Mouse (Mus musculus): ENCODE data around the gene Smok3c. TPM values are rescaled to one million over a fixed set of nuclear protein-coding genes. Genes with fewer than 3 reads are reported as not detected.

The Smok3c gene
- total RNA-seq, 1 experiment = not detected

- H3K27ac ChIP-seq (ENCODE audit: insufficient read depth, low read depth, low read length, poor library complexity, severe bottlenecking) = no peak overlapping the region
- in situ Hi-C loops (cut with MboI; ENCODE audit: low sequenced_read_pairs in 2 of 2, unreplicated experiment in 2 of 2) = no loop called here
- no peaks in the 10 kb centered on the region for H3K9me3 ChIP-seq (ENCODE audit: control insufficient read depth, insufficient read depth, low read depth, low read length)
- peak overlapping the region; percentile 6; the same call in 1 of the 2 replicates for H3K9ac ChIP-seq (ENCODE audit: insufficient read depth, low read depth, low read length, poor library complexity, severe bottlenecking)
- peak overlapping the region in 1 of 2 experiments; percentile 41; a peak in 2 of 4 replicates for H3K4me3 ChIP-seq (ENCODE audit: insufficient read depth in 1 of 2, low read depth in 1 of 2, low read length in 2 of 2, poor library complexity in 1 of 2, severe bottlenecking in 1 of 2)
- no peak for TF ChIP-seq CHD2 (IDR thresholded peaks at IDR 0.05; ENCODE audit: low read depth, low read length)
- no peak for DNase-seq (ENCODE audit: low read depth, low spot score)
- H3K36me3 ChIP-seq (ENCODE audit: control insufficient read depth, insufficient read depth, low read length, poor library complexity, severe bottlenecking) = no peaks in the 10 kb centered on the region
- peaks cover 3 to 8% of the 10 kb centered on the region in 2 experiments; a peak in 3 of 4 replicates for H3K4me1 ChIP-seq (ENCODE audit: control insufficient read depth in 2 of 2, insufficient read depth in 2 of 2, low read length in 2 of 2, poor library complexity in 1 of 2)
Observed at GRCm38 (mm10) chr5:138081446-138081845, 28.5 kb downstream of the Smok3c start.

- DNase-seq (ENCODE audit: low read depth, low spot score) = no peak
- TF ChIP-seq ZNF384 (IDR thresholded peaks at IDR 0.05; ENCODE audit: low read depth, low read length) (no peak), ZC3H11A (IDR thresholded peaks at IDR 0.05; ENCODE audit: borderline replicate concordance, low read depth, low read length) (no peak), HCFC1 (IDR thresholded peaks at IDR 0.05; ENCODE audit: borderline replicate concordance, insufficient read depth, low read length) (no peak), MAFK (IDR thresholded peaks at IDR 0.05; ENCODE audit: insufficient read depth, low read depth, low read length) (no peak), CHD2 (IDR thresholded peaks at IDR 0.05; ENCODE audit: low read depth, low read length) (no peak)
- H3K9me3 ChIP-seq (ENCODE audit: control insufficient read depth, insufficient read depth, low read depth, low read length) = no peaks in the 10 kb centered on the region
- H3K27ac ChIP-seq (ENCODE audit: insufficient read depth, low read depth, low read length, poor library complexity, severe bottlenecking) = no peak overlapping the region
- in situ Hi-C loops (cut with MboI; ENCODE audit: low sequenced_read_pairs in 2 of 2, unreplicated experiment in 2 of 2) = no loop called here
- H3K36me3 ChIP-seq (ENCODE audit: control insufficient read depth, insufficient read depth, low read length, poor library complexity, severe bottlenecking) = peaks cover 3% of the 10 kb centered on the region; the same call in 1 of the 2 replicates
- H3K4me1 ChIP-seq (ENCODE audit: control insufficient read depth in 2 of 2, insufficient read depth in 2 of 2, low read length in 2 of 2, poor library complexity in 1 of 2) = peaks cover 6 to 8% of the 10 kb centered on the region in 2 experiments; a peak in 3 of 4 replicates
- H3K4me3 ChIP-seq (ENCODE audit: insufficient read depth in 1 of 2, low read depth in 1 of 2, low read length in 2 of 2, poor library complexity in 1 of 2, severe bottlenecking in 1 of 2) = no peak overlapping the region
- H3K9ac ChIP-seq (ENCODE audit: insufficient read depth, low read depth, low read length, poor library complexity, severe bottlenecking) = no peak overlapping the region
Observed at GRCm38 (mm10) chr5:138083318-138083900, 30.4 kb downstream of the Smok3c start.

GRCm38 (mm10) chr5:138083936-138084335 lies 30.9 kb downstream of the Smok3c start:
- no peak overlapping the region for H3K4me3 ChIP-seq (ENCODE audit: insufficient read depth in 1 of 2, low read depth in 1 of 2, low read length in 2 of 2, poor library complexity in 1 of 2, severe bottlenecking in 1 of 2)

GRCm38 (mm10) chr5:138084507-138084906 lies 31.5 kb downstream of the Smok3c start:
- Histone ChIP-seq H3K9me3 (ENCODE audit: control insufficient read depth, insufficient read depth, low read depth, low read length) (no peaks in the 10 kb centered on the region), H3K4me3 (ENCODE audit: insufficient read depth in 1 of 2, low read depth in 1 of 2, low read length in 2 of 2, poor library complexity in 1 of 2, severe bottlenecking in 1 of 2) (peak overlapping the region in 1 of 2 experiments; percentile 99; a peak in 2 of 4 replicates), H3K27ac (ENCODE audit: insufficient read depth, low read depth, low read length, poor library complexity, severe bottlenecking) (no peak overlapping the region), H3K4me1 (ENCODE audit: control insufficient read depth in 2 of 2, insufficient read depth in 2 of 2, low read length in 2 of 2, poor library complexity in 1 of 2) (peaks cover 6 to 12% of the 10 kb centered on the region in 2 experiments), H3K9ac (ENCODE audit: insufficient read depth, low read depth, low read length, poor library complexity, severe bottlenecking) (no peak overlapping the region), H3K36me3 (ENCODE audit: control insufficient read depth, insufficient read depth, low read length, poor library complexity, severe bottlenecking) (peaks cover 3% of the 10 kb centered on the region; the same call in 1 of the 2 replicates)
- DNase-seq (ENCODE audit: low read depth, low spot score) = no peak
- in situ Hi-C loops (cut with MboI; ENCODE audit: low sequenced_read_pairs in 2 of 2, unreplicated experiment in 2 of 2) = no loop called here
- no peak for TF ChIP-seq ZC3H11A (IDR thresholded peaks at IDR 0.05; ENCODE audit: borderline replicate concordance, low read depth, low read length)
- no peak for TF ChIP-seq CHD2 (IDR thresholded peaks at IDR 0.05; ENCODE audit: low read depth, low read length)
- TF ChIP-seq MAFK (IDR thresholded peaks at IDR 0.05; ENCODE audit: insufficient read depth, low read depth, low read length) = no peak
- TF ChIP-seq ZNF384 (IDR thresholded peaks at IDR 0.05; ENCODE audit: low read depth, low read length) = no peak
- TF ChIP-seq HCFC1 (IDR thresholded peaks at IDR 0.05; ENCODE audit: borderline replicate concordance, insufficient read depth, low read length) = no peak

More at GRCm38 (mm10) chr5:138083936-138084335, 30.9 kb downstream of the Smok3c start:
- peaks cover 3% of the 10 kb centered on the region; the same call in 1 of the 2 replicates for H3K36me3 ChIP-seq (ENCODE audit: control insufficient read depth, insufficient read depth, low read length, poor library complexity, severe bottlenecking)
- peaks cover 6 to 8% of the 10 kb centered on the region in 2 experiments; a peak in 3 of 4 replicates for H3K4me1 ChIP-seq (ENCODE audit: control insufficient read depth in 2 of 2, insufficient read depth in 2 of 2, low read length in 2 of 2, poor library complexity in 1 of 2)
- no peaks in the 10 kb centered on the region for H3K9me3 ChIP-seq (ENCODE audit: control insufficient read depth, insufficient read depth, low read depth, low read length)
- TF ChIP-seq ZC3H11A (IDR thresholded peaks at IDR 0.05; ENCODE audit: borderline replicate concordance, low read depth, low read length) (no peak), ZNF384 (IDR thresholded peaks at IDR 0.05; ENCODE audit: low read depth, low read length) (no peak), MAFK (IDR thresholded peaks at IDR 0.05; ENCODE audit: insufficient read depth, low read depth, low read length) (no peak), HCFC1 (IDR thresholded peaks at IDR 0.05; ENCODE audit: borderline replicate concordance, insufficient read depth, low read length) (no peak), CHD2 (IDR thresholded peaks at IDR 0.05; ENCODE audit: low read depth, low read length) (no peak)
- in situ Hi-C loops (cut with MboI; ENCODE audit: low sequenced_read_pairs in 2 of 2, unreplicated experiment in 2 of 2) = no loop called here
- no peak for DNase-seq (ENCODE audit: low read depth, low spot score)
- no peak overlapping the region for H3K27ac ChIP-seq (ENCODE audit: insufficient read depth, low read depth, low read length, poor library complexity, severe bottlenecking)
- no peak overlapping the region for H3K9ac ChIP-seq (ENCODE audit: insufficient read depth, low read depth, low read length, poor library complexity, severe bottlenecking)
